Mouse (Mus musculus): ENCODE results near the gene Fam214a.

GRCm38 (mm10) chr9:75022546-75022945 lies 69.9 kb downstream of the Fam214a start:
- TF ChIP-seq MAX (IDR thresholded peaks at IDR 0.05) (no peak), CTCF (IDR thresholded peaks at IDR 0.05; ENCODE audit: control insufficient read depth, insufficient read depth, insufficient read length) (no peak), USF1 (IDR thresholded peaks at IDR 0.05; ENCODE audit: low read depth) (no peak), MYOG (IDR thresholded peaks at IDR 0.05; ENCODE audit: control insufficient read depth, extremely low read depth, insufficient read length) (no peak), CEBPB (IDR thresholded peaks at IDR 0.05; ENCODE audit: low read depth) (no peak), MYOD1 (IDR thresholded peaks at IDR 0.05; ENCODE audit: control insufficient read depth, insufficient read length, low read depth) (no peak)
